Mouse (Mus musculus) kidney, postnatal 0 days (tissue): ENCODE results near the gene Dgke. TPM values are rescaled to one million over a fixed set of nuclear protein-coding genes. Genes with fewer than 3 reads are reported as not detected.
A peak's percentile ranks its signal among the peaks of the same experiment; 100 is the strongest.

Experiments
- ATAC-seq: fragments of 200-750 bp; cut with Nextera tagmentation; replicated peaks from 2 replicates; pipeline ENCODE4 v1.8.0; 2017; ENCODE audit warnings: low read depth, moderate number of reproducible peaks, moderate TSS enrichment, moderate library complexity; ENCODE audit not compliant: low FRiP score
- DNase-seq: peaks from one replicate; pipeline ENCODE4 v3.0.0-alpha.2; 2016; ENCODE audit warnings: low spot score
- H3K27ac ChIP-seq: fragments of 300-500 bp; sonication (generic); 2 replicates; pipeline ENCODE4 v1.5.1; 2014; ENCODE audit warnings: mild to moderate bottlenecking
- H3K27me3 ChIP-seq: fragments of 300-500 bp; sonication (generic); 2 replicates; pipeline ENCODE4 v1.6.1; 2014; ENCODE audit warnings: low read length, mixed read lengths; ENCODE audit not compliant: insufficient read depth
- H3K36me3 ChIP-seq: fragments of 300-500 bp; sonication (generic); 2 replicates; pipeline ENCODE4 v1.6.1; 2014; ENCODE audit warnings: low read length, mixed read lengths; ENCODE audit not compliant: insufficient read depth
- H3K4me1 ChIP-seq: fragments of 300-500 bp; sonication (generic); replicated peaks from 2 replicates; pipeline ENCODE4 v1.6.1; 2014; ENCODE audit warnings: antibody characterized with exemption, low read length, mixed read lengths; ENCODE audit not compliant: insufficient read depth
- H3K4me2 ChIP-seq: fragments of 300-500 bp; sonication (generic); 2 replicates; pipeline ENCODE4 v1.6.1; 2014; ENCODE audit warnings: mild to moderate bottlenecking, low read length, moderate library complexity, mixed read lengths
- H3K4me3 ChIP-seq: fragments of 300-500 bp; sonication (generic); replicated peaks from 2 replicates; pipeline ENCODE4 v1.5.1; 2014; ENCODE audit warnings: low read depth, low read length
- H3K9ac ChIP-seq: fragments of 300-500 bp; sonication (generic); 2 replicates; pipeline ENCODE4 v1.6.1; 2014; ENCODE audit warnings: low read depth, low read length
- H3K9me3 ChIP-seq: fragments of 300-500 bp; sonication (generic); replicated peaks from 2 replicates; pipeline ENCODE4 v1.6.1; 2016; ENCODE audit warnings: low read length, inconsistent platforms, mixed read lengths
- CTCF ChIP-seq: IDR thresholded peaks from 2 replicates; pipeline ENCODE4 v1.5.1; 2016; ENCODE audit warnings: antibody characterized with exemption, low read depth, mild to moderate bottlenecking, moderate library complexity
- WGBS: fragments of 180-500 bp; shearing (Covaris S2); extraction: QIAGEN DNeasy Blood & Tissue Kit; methylation state at CpG from one replicate; pipeline ENCODE4 v1.1.7; 2014; 5-methylcytosine and 5-hydroxymethylcytosine counted together
- polyA plus RNA-seq: library from polyadenylated mRNA; unstranded; fragments of >200 nt; fragmentation: Nextera tagmentation; extraction: Ambion mirVana; gene quantifications from 2 replicates; pipeline ENCODE4 v1.2.1, GENCODE M21; 2015

The Dgke gene
- polyA plus RNA-seq, 1 experiment from 2014 or later = 2.6 TPM

DNA sequence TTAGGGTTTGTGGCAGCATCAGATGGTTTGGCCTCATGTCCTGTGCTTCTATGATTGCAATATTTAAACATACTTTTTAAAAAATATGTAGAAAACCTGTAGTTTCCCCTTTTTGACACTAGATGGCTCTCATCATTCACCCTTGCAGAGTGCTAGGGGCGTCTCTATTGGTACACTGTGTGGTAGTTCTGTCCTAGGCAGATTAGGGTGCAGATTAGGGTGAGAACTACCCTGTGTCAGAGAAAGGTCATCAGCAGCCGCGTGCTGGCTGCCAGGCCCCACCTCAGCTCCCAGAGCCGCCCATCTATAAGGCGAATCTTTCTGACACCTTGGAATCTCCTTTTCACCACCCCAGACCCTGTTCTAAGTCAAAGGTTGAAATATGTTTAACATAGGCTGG lies 77.1 kb downstream of the Dgke start:
- whole genome bisulfite sequencing = 72% methylated on average over 5 of the region's 5 CpGs

DNA sequence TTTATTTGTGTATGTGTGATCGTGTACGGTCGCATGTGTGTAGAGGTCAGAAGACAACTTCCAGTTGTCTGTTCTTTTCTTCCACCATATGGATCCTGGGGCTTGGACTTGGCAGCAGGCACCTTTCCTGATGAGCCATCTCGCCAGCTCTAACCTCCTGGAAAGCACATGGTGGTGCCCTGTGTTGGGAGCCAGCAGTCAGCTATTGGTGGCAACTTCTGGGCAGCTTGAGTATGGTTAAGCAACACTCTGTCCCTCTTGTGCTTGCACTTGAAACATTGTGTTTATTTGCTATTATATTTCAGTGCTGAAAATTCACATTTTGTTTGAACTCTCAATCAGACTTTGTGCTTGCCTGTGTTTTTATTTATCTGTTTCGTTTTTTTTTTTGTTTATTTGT lies 77.7 kb downstream of the Dgke start:
- H3K27me3 ChIP-seq = no peaks in the 10 kb centered on the region
- H3K36me3 ChIP-seq = peaks cover 24% of the 10 kb centered on the region
- no peak for TF ChIP-seq CTCF
- no peaks in the 10 kb centered on the region for H3K4me1 ChIP-seq
- WGBS = 74% methylated on average over 5 of the region's 5 CpGs
- no peaks in the 10 kb centered on the region for H3K9me3 ChIP-seq
- no peak for DNase-seq
- no peak overlapping the region for H3K4me3 ChIP-seq
- no peak overlapping the region for H3K9ac ChIP-seq
- no peak overlapping the region for H3K4me2 ChIP-seq
- ATAC-seq = no peak
- no peak overlapping the region for H3K27ac ChIP-seq

More for the DNA sequence above, 77.1 kb downstream of the Dgke start:
- Histone ChIP-seq H3K9ac (no peak overlapping the region), H3K27ac (no peak overlapping the region), H3K4me1 (no peaks in the 10 kb centered on the region), H3K36me3 (peaks cover 20% of the 10 kb centered on the region), H3K4me2 (no peak overlapping the region), H3K9me3 (no peaks in the 10 kb centered on the region), H3K4me3 (no peak overlapping the region), H3K27me3 (no peaks in the 10 kb centered on the region)
- ATAC-seq (0 out of 2 replicates have a peak, but pooled peaks have one; percentile 43), DNase-seq (peak; percentile 74)
- TF ChIP-seq CTCF = peak; percentile 69

DNA sequence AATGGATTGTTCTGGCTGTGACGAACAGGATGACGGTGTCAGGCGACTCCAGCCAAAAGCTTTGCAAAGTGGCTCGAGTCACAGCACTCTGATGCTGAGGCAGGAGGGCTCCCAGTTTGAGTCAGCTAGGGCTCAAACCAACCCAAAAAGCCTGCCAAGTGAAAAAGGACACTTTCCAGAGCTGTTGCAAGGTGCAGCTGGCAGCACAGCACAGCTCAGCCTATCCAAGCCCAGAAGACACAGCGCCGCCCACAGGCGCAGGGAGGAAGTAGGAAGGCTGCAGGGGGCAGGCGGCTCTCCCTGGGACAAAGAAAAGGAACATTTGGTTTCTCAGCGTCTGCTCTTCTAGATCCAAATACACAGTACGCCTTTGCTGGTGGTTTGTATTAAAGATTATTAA lies 80.0 kb downstream of the Dgke start:
- DNase-seq = no peak
- no peak for ATAC-seq
- 90% methylated on average over 10 of the region's 10 CpGs for WGBS
- Histone ChIP-seq H3K36me3 (peaks cover 30% of the 10 kb centered on the region), H3K4me2 (no peak overlapping the region), H3K9me3 (no peaks in the 10 kb centered on the region), H3K27me3 (no peaks in the 10 kb centered on the region), H3K4me3 (no peak overlapping the region), H3K9ac (no peak overlapping the region), H3K4me1 (no peaks in the 10 kb centered on the region), H3K27ac (no peak overlapping the region)
- TF ChIP-seq CTCF = no peak; the same call in 1 of the 2 replicates

Other genes with a start within 250 kb of the Dgke start
- gene Akap1, start 202.3 kb downstream of the Dgke start, polyA plus RNA-seq = 16.9 and 17.5 TPM in 2 replicates
- gene Scpep1, start 111.4 kb downstream of the Dgke start, polyA plus RNA-seq = 149 and 169 TPM in 2 replicates
- gene Elobl, start 99.9 kb downstream of the Dgke start, polyA plus RNA-seq = not detected in 2 replicates
- gene Coil, start 96.6 kb downstream of the Dgke start, polyA plus RNA-seq = 10.9 and 12.1 TPM in 2 replicates
- gene Trim25, start 67.5 kb downstream of the Dgke start, polyA plus RNA-seq = 17.6 and 18.3 TPM in 2 replicates
- 0.45 TPM in 1 of 2 replicates, not detected in the other for gene Gm525, start 7.0 kb upstream of the Dgke start, polyA plus RNA-seq
- gene Nog, start 235.5 kb upstream of the Dgke start, polyA plus RNA-seq = 1.4 and 2.3 TPM in 2 replicates